Mouse (Mus musculus) myocyte (in vitro differentiated cells): ENCODE measurements around the gene Tmem233. TPM values are rescaled to one million over a fixed set of nuclear protein-coding genes. Genes with fewer than 3 reads are reported as not detected.

Source experiments
- H3K27me3 ChIP-seq: one replicate; pipeline ENCODE4 v1.6.1; 2011; ENCODE audit not compliant: control insufficient read depth, insufficient read depth, insufficient read length
- H3K36me3 ChIP-seq: one replicate; pipeline ENCODE4 v1.6.1; 2011; ENCODE audit not compliant: control insufficient read depth, insufficient read depth
- H3K4me2 ChIP-seq: one replicate; pipeline ENCODE4 v1.6.1; 2011; ENCODE audit warnings: low read depth, control low read depth
- H3K4me3 ChIP-seq: one replicate; pipeline ENCODE4 v1.5.1; 2011; ENCODE audit warnings: mild to moderate bottlenecking, control low read depth, moderate library complexity
- H3K79me2 ChIP-seq: one replicate; pipeline ENCODE4 v1.6.1; 2011; ENCODE audit not compliant: control insufficient read depth, insufficient read depth
- H3ac ChIP-seq: one replicate; pipeline ENCODE4 v1.6.1; 2011; ENCODE audit not compliant: control insufficient read depth, insufficient read length
- CEBPB ChIP-seq: IDR thresholded peaks from 2 replicates; pipeline ENCODE4 v1.6.1; 2011; ENCODE audit warnings: mild to moderate bottlenecking, moderate library complexity; ENCODE audit not compliant: poor library complexity, insufficient read depth, severe bottlenecking
- E2F4 ChIP-seq: IDR thresholded peaks from one replicate; pipeline ENCODE4 v1.6.1; 2011; ENCODE audit warnings: mild to moderate bottlenecking, control low read depth, moderate library complexity; ENCODE audit not compliant: insufficient read depth
- MAX ChIP-seq: IDR thresholded peaks from one replicate; pipeline ENCODE4 v1.6.1; 2011; ENCODE audit warnings: low read depth, mild to moderate bottlenecking, control low read depth
- MYOD1 ChIP-seq, 3 experiments: IDR thresholded peaks; one replicate each; pipeline ENCODE4 v1.6.1; 2011; ENCODE audit warnings: control low read depth in 2 of 3, low read depth in 2 of 3, mild to moderate bottlenecking in 2 of 3, moderate library complexity in 1 of 3; ENCODE audit not compliant: insufficient read length in 2 of 3, control insufficient read depth in 1 of 3
- MYOG ChIP-seq, 3 experiments: IDR thresholded peaks; one replicate each; pipeline ENCODE4 v1.6.1; 2011; ENCODE audit warnings: control low read depth in 2 of 3, low read depth in 2 of 3, mild to moderate bottlenecking in 2 of 3; ENCODE audit not compliant: insufficient read length in 2 of 3, control insufficient read depth in 1 of 3, insufficient read depth in 1 of 3
- POLR2A ChIP-seq: IDR thresholded peaks from one replicate; pipeline ENCODE4 v1.6.1; 2011; ENCODE audit warnings: low read depth, mild to moderate bottlenecking, control low read depth, moderate library complexity; ENCODE audit not compliant: insufficient read length
- POLR2AphosphoS2 ChIP-seq: IDR thresholded peaks from one replicate; pipeline ENCODE4 v1.6.1; 2011; ENCODE audit warnings: low read depth, control low read depth; ENCODE audit not compliant: insufficient read length
- REST ChIP-seq: IDR thresholded peaks from one replicate; pipeline ENCODE4 v1.6.1; 2011; ENCODE audit warnings: mild to moderate bottlenecking, control low read depth, moderate library complexity; ENCODE audit not compliant: insufficient read depth, insufficient read length
- SRF ChIP-seq: IDR thresholded peaks from one replicate; pipeline ENCODE4 v1.6.1; 2011; ENCODE audit warnings: low read depth; ENCODE audit not compliant: control insufficient read depth, insufficient read length
- TCF12 ChIP-seq: IDR thresholded peaks from one replicate; pipeline ENCODE4 v1.6.1; 2011; ENCODE audit warnings: mild to moderate bottlenecking, control low read depth; ENCODE audit not compliant: poor library complexity, insufficient read depth, severe bottlenecking
- TCF3 ChIP-seq: IDR thresholded peaks from one replicate; pipeline ENCODE4 v1.6.1; 2011; ENCODE audit warnings: low read depth, control low read depth; ENCODE audit not compliant: insufficient read length
- USF1 ChIP-seq: IDR thresholded peaks from one replicate; pipeline ENCODE4 v1.6.1; 2011; ENCODE audit warnings: low read depth, mild to moderate bottlenecking, control low read depth, moderate library complexity
- polyA plus RNA-seq: library from polyadenylated mRNA; unstranded; fragments of >200 nt; fragmentation: generic; extraction: Trizol; gene quantifications from one replicate; pipeline ENCODE4 v1.2.1, GENCODE M21; 2012; ENCODE audit warnings: missing spikeins

The Tmem233 gene
- polyA plus RNA-seq, 1 experiment, result 0.04 TPM

DNA sequence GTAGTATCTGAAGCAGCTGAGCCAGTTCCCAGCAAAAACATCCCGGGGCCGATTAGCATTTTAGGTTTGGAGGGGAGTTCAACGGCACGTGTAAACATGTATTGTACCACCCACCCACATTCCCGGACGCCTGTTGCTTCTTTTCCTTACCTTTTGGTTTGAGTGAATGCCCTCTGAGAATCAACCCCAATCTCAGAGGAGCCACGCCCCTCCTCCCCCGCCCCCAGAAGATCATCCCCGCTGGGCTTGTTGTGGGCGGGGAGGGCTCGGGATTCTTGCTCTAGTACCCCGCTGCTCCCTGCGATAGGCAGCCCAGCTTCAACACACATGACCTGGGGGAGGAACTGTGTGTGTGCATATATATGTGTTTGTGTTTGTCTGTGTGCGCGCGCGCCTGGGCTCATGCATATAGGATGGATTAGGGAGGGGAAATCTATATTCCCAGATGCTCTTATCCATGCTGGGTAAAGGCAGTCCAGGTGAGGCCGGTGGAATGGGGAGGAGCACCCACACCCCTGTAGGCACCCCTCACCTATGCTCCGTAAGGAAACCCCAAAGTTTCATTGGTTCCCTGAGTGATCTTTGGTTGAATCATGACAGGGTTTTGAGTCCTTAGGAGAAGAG is 52.4 kb downstream of the Tmem233 start:
- no peaks in the 10 kb centered on the region for H3K79me2 ChIP-seq
- H3K36me3 ChIP-seq, result no peaks in the 10 kb centered on the region
- H3ac ChIP-seq, result no peak overlapping the region
- TF ChIP-seq POLR2A (no peak), MYOD1 (IDR thresholded peaks at IDR 0.05; ENCODE audit: control insufficient read depth in 1 of 3, insufficient read length in 2 of 3, low read depth in 2 of 3) (no peak)
- peak overlapping the region; percentile 40 for H3K4me2 ChIP-seq
- no peaks in the 10 kb centered on the region for H3K27me3 ChIP-seq
- no peak overlapping the region for H3K4me3 ChIP-seq

DNA sequence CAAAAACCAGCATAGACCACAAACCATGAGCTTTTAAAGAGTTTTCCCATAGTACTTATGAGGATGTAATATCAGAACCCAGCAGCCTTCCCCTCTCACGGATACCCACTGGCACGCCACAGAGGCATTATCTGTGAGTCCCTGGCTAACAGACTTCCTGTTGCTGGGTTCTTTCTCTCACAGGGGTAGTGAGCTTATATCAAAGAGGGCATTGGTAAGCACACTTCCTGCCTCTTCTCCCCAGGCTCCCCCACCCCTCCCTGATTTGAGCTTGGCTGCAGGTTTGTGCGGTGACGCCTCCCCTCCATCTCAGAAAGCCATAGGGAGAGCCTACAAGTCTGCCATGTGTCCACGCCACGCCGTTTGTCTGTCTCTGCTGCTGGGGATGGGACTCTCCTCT is 54.0 kb downstream of the Tmem233 start:
- TF ChIP-seq CEBPB (no peak), TCF3 (no peak), MYOG (IDR thresholded peaks at IDR 0.05; ENCODE audit: control insufficient read depth in 1 of 3, insufficient read depth in 1 of 3, insufficient read length in 2 of 3, low read depth in 2 of 3) (no peak), MAX (no peak), REST (no peak), USF1 (no peak), POLR2AphosphoS2 (no peak), E2F4 (no peak), SRF (no peak), TCF12 (no peak)
- no peaks in the 10 kb centered on the region for H3K27me3 ChIP-seq
- peaks cover under 1% of the 10 kb centered on the region for H3K79me2 ChIP-seq
- no peaks in the 10 kb centered on the region for H3K36me3 ChIP-seq
- no peak overlapping the region for H3K4me3 ChIP-seq
- no peak overlapping the region for H3K4me2 ChIP-seq
- H3ac ChIP-seq, result no peak overlapping the region

DNA sequence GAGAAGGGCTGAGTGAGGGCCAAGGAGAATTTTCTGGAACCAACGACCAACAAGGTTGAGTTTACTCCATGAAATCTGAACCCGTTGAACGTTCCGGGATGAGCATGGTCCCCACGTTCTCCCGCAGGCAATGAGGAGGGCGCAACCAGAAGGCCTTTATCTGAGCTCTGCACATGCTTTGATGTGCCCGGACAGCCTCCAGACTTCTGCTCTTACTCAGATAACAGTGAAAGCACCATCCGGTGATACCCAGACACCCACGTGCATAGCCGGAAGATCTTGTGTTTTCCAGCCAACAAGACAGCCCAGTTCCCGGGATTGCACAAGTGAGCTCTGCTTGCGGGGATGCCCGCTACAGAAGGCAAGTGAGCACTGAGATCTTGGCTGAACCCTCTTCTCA is 56.5 kb downstream of the Tmem233 start:
- Histone ChIP-seq H3K27me3 (no peaks in the 10 kb centered on the region), H3K4me2 (no peak overlapping the region), H3K4me3 (no peak overlapping the region), H3ac (no peak overlapping the region), H3K36me3 (no peaks in the 10 kb centered on the region), H3K79me2 (peaks cover 23% of the 10 kb centered on the region)
- TF ChIP-seq USF1 (no peak), MYOG (IDR thresholded peaks at IDR 0.05; ENCODE audit: control insufficient read depth in 1 of 3, insufficient read depth in 1 of 3, insufficient read length in 2 of 3, low read depth in 2 of 3) (no peak), E2F4 (no peak), MAX (no peak), SRF (no peak), TCF3 (no peak), MYOD1 (IDR thresholded peaks at IDR 0.05; ENCODE audit: control insufficient read depth in 1 of 3, insufficient read length in 2 of 3, low read depth in 2 of 3) (no peak), POLR2A (no peak), POLR2AphosphoS2 (no peak), TCF12 (no peak), REST (no peak), CEBPB (no peak)

DNA sequence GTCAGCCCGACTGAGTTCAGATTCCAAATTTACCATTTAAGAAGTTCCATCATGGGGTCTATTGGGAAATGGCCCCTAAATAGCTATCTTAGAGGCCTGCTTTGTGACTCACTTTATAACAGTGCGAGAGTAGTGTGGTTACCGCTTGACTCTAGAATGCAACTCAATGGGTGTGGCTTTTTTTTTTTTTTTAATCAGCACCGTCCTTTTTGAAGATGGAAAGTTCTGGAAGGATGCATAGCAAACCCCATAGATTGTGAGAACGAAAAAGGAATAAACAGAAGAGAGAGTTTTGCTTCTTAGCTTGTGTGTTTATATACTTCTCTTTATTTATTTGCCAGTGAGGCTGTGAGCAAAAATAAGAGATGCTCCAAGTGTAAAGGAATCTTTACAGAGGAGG is 56.9 kb downstream of the Tmem233 start:
- Histone ChIP-seq H3ac (no peak overlapping the region), H3K4me3 (no peak overlapping the region), H3K27me3 (no peaks in the 10 kb centered on the region), H3K4me2 (no peak overlapping the region), H3K79me2 (peaks cover 23% of the 10 kb centered on the region), H3K36me3 (no peaks in the 10 kb centered on the region)
- TF ChIP-seq MYOG (IDR thresholded peaks at IDR 0.05; ENCODE audit: control insufficient read depth in 1 of 3, insufficient read depth in 1 of 3, insufficient read length in 2 of 3, low read depth in 2 of 3) (no peak), CEBPB (0 out of 2 replicates have a peak, but pooled peaks have one; percentile 5), MAX (no peak), MYOD1 (IDR thresholded peaks at IDR 0.05; ENCODE audit: control insufficient read depth in 1 of 3, insufficient read length in 2 of 3, low read depth in 2 of 3) (no peak), POLR2AphosphoS2 (no peak), USF1 (no peak)

DNA sequence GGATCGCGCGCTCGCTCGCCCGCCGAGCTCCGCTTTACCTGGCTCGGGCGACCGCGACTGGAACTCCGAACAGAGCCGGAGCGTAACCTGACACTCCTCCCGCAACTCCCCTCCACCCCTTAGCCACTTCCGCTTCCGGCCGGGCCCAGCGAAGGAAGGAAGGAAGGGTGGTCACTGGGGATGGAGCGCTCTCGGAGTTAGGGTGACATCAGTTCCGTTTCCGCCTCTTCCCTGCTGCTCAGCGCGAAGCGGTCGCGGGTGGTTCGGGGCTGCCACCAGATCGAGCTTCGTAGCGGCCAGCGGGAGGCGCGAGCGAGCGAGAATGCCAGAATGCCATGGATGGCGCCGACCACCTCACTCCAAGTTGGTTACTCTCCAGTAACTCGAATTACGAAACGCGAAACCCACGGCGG is 58.7 kb downstream of the Tmem233 start, which contains the start of gene Prkab1:
TSS of gene Prkab1 (minus strand) at position 182 of the 413 bp plus-strand sequence.
- TF ChIP-seq SRF (no peak), TCF3 (no peak), POLR2AphosphoS2 (peak; percentile 88), POLR2A (peak; percentile 89)
- peaks cover 11% of the 10 kb centered on the region for H3K36me3 ChIP-seq

More for the DNA sequence above, 58.7 kb downstream of the Tmem233 start, which contains the start of gene Prkab1:
- Histone ChIP-seq H3K4me2 (peak within 1 kb of the TSS; percentile 91), H3K27me3 (no peaks in the 10 kb centered on the region), H3K4me3 (peak within 1 kb of the TSS; percentile 71), H3ac (peak within 1 kb of the TSS; percentile 19), H3K79me2 (peaks cover 23% of the 10 kb centered on the region)
